Mouse (Mus musculus): Measurements from ENCODE around the gene Vwa7.

- TF ChIP-seq CTCF (IDR thresholded peaks at IDR 0.05; ENCODE audit: control insufficient read depth, insufficient read depth, low read length) (no peak), POLR2A (IDR thresholded peaks at IDR 0.05; ENCODE audit: borderline replicate concordance, control insufficient read depth, low read depth, low read length) (no peak)
These were observed 12.2 kb upstream of the Vwa7 start for GRCm38 (mm10) chr17:35004075-35004717.

All from bone marrow, adult 2 months (tissue).